Mouse (Mus musculus) thymus, postnatal 25 days (tissue): ENCODE results near the gene Foxk2.
A peak's percentile ranks its signal among the peaks of the same experiment; 100 is the strongest.
"Not testable (repeated sequence)": the region's sequence is repeated elsewhere in the genome, so short reads cannot be mapped to it uniquely, and the experiment has no call there.

Experiments used
- DNase-seq: peaks from one replicate; pipeline ENCODE4 v3.0.0; 2022

Gene Foxk2

DNA sequence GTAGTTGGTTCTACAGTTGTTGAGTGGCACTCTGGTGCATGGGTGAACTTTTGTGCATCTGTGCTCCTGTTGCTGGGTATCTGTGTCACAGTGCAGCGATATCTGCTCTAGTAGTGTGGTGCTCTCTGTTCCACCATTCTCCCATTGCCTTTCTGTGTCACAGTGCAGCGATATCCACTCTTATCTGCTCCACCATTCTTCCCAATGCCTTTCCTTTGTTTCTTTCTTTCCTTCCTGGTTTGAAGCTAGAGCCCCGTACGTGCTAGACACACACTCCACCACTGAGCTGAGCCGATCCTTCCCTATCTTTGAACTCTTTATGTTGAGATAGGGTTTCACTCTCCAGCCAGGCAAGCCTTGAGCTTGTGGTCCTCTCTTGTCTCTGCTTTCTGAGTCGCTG lies 23.1 kb downstream of the Foxk2 start:
- no peak for DNase-seq

DNA sequence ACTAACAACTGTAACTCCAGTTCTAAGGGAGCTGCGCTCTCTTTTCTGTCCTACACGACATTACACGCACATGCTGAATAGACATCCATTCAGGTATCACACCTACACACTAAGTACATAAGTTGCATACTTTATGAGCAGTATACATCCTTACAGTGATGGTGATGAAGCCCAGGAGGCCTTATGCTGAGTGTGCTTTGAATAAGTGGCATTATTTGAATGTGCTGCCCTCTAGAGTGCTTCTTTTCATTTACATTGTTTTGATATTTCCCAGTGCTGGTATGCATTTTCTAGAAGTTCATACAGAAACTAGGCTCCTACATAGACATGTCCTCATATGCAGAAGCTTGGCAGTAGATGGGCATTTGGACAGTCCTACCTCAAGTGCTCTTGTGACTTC lies 30.1 kb downstream of the Foxk2 start:
- no peak for DNase-seq

DNA sequence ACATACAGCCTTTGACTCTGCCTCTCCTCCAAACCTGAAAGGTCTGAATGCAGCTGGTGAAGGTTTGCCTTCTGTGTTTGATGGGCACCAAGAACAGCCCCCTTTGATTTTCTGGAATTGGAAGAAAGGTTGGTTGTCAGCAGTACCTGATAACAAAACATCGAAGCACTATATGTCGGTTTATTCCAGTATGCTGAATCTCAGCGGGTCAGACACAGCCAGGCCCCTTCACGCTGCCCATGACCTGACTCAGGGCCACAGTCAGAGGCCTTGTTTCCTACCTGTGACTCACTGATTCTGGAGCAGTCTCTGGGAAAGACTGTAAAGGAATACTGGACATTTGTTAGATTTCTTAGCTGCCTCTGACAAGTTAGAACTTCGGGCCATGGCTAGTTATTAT lies 35.0 kb downstream of the Foxk2 start:
- DNase-seq, result no peak

DNA sequence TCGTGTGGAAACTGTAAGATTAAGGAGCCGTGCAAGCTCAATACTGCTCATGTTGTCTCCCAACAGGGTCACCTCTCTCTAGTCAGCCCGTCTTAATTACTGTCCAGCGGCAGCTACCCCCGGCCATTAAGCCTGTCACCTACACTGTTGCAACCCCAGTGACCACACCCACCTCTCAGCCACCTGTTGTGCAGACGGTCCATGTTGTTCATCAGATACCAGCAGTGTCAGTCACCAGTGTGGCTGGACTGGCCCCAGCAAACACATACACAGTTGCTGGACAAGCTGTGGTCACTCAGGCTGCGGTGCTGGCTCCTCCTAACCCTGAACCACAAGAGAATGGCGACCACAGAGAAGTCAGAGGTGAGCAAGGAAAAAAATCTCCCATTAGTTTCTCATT lies 38.7 kb downstream of the Foxk2 start:
- no peak for DNase-seq

DNA sequence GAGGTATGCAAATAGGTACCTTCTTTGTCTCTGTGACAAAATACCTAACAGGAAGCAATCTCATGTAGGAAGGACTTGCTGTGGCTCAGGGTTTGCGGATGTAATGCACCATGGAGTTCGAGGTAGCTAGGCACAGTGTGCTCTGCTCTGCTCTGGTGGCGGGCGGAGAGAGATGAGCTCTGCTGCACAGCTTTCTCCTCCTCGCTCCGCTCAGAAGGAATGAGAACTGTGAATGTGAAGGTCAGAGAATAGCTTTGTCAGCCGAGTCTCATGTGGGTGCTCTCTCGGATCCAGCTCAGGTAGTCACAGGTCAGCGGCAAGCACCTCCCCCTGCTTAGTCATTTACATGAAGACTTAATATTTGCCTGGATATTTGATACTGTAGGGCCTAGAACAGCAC lies 40.5 kb downstream of the Foxk2 start:
- no peak for DNase-seq

DNA sequence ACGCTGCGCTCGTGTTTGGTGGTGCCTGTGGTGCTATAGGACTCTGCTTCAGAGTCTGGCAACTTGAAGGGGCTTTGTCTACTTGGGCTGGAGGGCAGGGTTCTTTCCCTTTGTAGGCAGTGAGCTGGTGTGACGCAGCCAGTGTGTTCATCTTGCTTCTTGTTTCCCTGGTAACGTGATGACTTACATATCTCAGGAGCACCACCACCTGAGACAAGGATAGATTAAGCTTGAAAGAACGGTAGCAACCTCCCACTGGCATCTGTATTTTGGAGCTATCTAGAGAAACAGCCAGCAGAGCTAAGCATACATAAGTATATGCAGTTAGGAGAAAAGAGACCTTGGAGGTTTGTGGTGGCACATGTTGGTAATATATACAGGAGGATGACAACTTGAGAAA lies 45.6 kb downstream of the Foxk2 start:
- DNase-seq, result no peak

DNA sequence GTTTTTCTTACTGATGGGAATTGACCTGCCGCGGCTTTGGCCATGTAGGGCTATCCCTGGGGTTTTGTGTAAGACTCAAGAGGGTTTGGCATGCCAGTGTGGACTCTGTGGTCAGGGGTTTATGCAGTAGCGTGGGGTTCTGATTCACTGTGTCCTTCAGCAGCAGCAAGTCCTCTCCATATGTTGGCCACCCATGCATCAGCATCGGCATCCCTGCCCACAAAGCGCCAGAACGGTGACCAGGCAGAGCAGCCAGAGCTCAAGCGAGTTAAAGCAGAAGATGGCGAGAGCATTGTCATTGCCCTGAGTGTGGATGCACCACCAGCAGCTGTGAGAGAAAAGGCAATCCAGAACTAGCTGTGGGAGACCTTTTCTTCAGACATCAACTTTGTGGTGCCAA lies 46.8 kb downstream of the Foxk2 start:
- DNase-seq, result no peak

DNA sequence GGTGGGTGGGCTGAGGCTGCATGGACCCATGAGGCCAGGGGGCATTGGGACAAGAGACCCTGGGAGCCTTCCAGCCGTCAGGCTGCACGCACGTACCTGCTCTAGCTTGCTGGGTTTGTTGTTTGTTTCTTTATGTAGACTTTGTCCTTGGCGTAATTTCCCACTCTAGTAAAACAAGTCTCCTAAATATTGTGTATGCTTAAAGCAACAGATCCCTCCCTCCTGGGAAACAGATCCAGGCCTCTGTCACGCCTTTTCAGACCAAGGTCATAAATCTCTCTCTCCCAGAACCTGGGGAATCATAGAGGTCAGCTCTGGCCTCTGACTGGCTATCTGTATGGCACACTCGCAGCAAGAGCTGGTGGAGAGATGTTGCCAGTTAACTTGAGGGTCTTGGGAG lies 47.9 kb downstream of the Foxk2 start:
- not testable (repeated sequence) for DNase-seq

DNA sequence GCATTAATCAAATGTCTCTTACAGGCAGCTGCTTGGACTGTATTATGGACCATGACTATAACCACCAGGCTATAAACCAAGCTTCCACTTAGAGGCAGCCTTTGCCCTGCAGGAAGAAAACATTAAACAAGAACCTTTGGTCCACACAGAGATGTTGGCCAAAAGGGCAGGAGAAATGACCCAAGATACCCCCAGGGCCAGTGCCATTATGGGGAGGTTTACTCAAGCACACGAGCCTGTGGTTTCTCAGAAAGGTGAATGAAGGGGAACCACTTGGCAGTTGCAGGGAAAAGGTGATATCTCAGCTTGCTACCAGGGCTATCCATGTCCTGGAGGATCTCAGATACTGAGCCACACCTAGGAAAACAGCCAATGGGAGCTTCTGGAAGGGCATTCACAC lies 66.2 kb downstream of the Foxk2 start:
- DNase-seq, result no peak

DNA sequence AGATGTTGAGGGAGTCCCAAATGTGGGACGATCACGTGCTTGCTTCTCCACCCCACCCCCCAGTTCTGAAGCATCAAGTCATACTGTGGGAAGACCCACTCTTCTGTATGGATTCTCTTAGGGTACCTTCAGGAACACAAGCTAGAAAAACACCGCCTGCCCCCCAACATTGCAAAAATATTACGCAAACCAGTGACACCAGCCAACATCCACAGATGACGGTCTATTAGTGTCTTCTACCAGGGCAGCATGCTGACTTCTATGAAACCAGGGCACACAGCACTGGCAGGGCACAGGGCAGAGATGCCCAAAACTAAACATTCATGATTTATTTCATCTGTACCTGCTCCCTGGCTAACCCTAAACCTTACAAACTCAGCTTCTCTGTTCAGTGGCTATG lies 66.9 kb downstream of the Foxk2 start:
- DNase-seq, result no peak

DNA sequence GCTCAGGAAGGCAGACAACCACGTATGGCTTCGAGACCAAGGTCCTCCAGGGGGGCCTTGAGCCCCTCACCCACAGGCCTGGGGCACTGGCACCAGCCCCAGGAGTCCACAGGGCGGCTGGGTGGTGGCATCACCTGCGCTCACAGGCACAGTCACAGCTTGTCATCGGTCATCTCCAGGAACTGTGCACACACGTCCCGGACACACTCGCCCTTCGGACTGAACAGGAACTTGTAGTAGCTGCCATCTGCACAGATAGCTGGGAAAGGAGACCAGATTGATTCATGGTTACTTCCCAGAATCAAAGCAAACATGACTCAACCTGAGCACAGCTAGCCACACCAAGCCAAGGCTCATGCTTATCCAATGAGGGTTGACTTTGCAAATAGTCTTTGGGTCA lies 68.4 kb downstream of the Foxk2 start:
- no peak for DNase-seq

DNA sequence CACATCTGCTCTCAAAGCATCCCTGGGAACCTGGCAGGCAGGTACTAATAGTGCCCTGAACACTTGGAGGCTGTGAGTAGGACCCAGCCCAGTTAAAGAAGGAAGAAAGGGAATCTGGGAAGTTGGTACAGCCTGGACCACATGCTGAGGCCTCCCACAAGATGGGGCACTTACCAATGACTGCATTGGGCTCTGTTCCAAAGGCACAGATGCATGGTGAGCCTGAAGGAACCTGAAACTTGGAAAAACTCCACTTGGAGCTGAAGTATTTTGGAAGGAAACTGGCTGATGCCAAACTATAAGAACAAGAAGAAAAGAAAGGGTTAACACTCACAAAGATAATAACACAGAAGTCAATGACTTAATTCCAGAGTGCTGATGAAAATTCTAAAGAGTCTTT lies 68.8 kb downstream of the Foxk2 start:
- DNase-seq, result no peak

DNA sequence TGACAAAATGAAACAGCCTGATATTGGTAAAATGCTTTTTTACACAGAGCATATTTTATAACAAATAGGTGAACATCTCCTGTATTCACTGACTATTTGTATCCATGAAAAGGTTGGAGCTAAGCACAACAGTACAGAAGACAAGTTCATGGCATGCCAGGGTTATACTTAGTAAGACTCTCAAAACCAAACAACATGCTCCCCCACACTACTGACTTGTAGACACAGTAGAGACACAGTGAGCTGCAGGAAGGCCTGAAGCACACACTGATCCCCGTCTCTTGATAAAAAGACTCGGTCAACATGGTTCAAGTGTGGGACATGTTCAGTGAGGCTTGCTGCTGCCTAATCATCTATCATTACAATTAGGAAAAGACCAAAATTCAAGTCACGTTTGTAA lies 71.9 kb downstream of the Foxk2 start:
- DNase-seq, result no peak

DNA sequence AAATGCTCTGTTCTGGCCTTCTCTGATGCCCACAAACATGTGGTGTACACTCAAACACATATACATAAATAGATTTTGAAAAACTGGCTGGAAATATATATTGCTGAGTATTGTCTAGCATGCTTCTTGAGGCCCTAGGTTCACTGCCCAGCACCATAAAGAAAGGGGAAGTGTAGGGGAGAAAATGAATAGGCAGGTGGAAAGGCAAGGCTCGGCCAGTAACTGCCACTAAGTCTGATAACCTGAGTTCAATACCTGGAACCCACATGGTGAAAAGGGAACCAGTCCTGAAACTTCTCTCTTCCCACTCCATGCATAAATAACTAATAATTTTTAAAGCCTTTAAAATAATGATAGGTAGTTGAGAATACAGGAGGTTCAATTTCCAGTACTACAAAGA lies 79.9 kb downstream of the Foxk2 start:
- no peak for DNase-seq

DNA sequence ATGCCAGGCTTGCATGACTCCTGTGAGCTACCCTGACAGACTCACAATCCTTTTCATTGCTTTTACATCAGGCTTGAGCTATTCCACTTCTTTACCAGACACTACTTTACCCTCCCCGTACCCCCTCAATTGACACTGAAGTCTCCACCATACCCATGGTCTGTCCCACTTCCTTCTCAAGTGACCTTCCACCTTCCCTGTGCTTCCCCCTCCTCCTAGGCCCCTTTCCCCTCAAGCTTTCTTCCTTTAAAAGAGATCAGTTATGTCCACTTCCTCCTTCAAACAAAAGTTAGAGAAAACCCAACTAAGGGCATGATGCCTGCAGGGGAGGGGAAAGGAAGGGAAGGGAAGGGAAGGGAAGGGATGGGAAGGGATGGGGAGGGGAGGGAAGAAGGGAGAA lies 80.5 kb downstream of the Foxk2 start:
- DNase-seq, result no peak

DNA sequence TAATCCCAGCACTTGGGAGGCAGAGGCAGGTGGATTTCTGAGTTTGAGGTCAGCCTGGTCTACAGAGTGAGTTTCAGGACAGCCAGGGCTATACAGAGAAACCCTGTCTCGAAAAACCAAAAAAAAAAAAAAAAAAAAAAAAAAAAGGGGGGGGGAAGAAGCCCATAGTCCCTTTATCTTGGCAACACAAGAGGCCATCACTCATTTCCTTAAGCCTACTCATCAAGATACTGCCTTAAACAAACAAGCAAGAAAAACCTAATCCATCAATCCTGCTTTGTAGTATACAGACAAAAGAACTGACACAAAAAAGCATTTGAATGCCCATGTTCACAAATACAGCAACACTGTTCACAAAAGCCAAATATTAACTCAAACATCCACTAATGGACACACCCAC lies 82.6 kb downstream of the Foxk2 start:
- not testable (repeated sequence) for DNase-seq

DNA sequence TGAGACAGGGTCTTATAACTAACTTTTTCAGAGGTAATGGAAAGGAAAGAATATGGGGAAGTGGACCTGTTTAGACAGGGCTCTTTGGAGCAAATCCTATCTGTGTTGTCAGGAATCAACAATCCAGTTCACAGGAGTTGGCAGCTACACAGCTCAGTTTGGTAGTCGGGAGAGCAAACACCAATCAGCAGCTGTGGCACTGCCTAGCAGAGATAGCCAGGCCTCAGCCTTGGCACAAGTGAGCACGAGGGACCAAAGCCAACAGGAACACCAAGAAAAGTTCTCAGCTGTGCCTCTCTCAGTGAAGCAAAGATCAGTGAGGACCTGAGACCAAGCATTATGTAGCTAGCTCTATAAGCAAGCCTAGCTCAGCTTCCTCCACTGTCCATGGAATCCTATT lies 87.2 kb downstream of the Foxk2 start:
- no peak for DNase-seq

DNA sequence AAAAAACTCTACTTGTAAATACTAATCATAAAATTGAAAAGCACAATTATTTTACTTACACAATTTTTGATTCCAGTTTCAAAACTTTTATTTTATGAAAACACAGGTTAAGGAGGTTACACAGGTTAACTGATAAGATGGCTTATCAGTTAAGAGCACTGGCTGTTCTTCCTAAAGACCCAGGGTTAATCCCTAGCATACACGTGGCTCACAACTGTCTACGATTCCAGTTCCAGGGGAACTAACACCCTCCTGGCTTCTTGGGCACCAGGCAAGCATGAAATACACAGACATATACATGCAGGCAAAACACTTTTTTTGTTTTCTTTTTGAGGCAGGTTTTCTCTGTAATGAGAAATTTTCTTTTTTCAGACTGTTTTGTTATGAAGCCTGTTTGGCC lies 88.4 kb downstream of the Foxk2 start:
- no peak for DNase-seq

DNA sequence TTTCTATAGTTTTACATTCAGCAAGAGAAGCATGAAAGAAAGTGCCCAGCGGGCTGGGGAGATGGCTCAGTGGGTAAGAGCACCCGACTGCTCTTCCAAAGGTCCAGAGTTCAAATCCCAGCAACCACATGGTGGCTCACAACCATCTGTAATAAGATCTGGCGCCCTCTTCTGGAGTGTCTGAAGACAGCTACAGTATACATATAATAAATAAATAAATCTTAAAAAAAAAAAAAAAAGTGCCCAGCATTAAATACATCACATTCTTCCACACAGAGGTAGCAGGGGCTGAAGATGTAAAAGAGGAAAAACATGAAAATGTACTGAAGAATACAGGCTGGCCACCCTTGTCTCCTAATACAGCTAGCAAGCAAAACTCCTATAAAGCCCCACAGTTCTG lies 88.9 kb downstream of the Foxk2 start:
- not testable (repeated sequence) for DNase-seq

DNA sequence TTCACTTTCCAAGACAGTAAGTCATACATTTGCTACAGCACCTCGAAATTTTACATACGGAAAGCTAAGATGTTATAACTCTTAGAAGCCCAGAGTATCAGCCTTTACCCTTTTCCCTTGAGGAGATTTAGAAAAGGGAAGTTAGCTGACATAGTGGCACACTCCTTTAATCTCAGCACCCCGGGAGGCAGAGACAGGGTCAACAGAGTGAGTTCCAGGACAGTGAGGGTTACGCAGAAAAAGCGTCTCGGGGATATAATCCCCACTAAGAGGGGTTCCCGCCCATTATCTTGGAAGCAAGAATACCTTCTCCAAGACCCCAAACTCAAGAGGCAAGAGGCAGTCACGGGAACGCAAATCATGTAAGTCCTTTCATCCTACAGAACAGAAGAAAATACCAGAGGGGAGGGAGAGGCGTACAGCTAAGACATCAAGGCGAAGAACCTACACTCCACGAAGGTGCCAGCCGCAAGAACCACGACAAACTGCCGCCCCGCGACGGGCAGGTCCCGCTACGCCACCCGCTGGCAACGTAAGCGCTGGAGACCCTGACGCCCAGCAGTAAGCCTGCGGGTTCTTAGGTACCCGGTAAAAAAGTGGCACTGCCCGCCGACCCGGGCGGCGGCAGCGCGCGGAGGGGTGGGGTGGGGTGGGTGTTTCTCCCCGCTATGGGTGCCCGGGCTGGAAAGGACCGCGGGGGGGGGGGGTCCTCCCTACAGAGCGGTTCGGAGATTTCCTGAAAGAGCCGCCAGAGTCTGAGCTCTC lies 93.7 kb downstream of the Foxk2 start:
- peak; percentile 50 for DNase-seq

DNA sequence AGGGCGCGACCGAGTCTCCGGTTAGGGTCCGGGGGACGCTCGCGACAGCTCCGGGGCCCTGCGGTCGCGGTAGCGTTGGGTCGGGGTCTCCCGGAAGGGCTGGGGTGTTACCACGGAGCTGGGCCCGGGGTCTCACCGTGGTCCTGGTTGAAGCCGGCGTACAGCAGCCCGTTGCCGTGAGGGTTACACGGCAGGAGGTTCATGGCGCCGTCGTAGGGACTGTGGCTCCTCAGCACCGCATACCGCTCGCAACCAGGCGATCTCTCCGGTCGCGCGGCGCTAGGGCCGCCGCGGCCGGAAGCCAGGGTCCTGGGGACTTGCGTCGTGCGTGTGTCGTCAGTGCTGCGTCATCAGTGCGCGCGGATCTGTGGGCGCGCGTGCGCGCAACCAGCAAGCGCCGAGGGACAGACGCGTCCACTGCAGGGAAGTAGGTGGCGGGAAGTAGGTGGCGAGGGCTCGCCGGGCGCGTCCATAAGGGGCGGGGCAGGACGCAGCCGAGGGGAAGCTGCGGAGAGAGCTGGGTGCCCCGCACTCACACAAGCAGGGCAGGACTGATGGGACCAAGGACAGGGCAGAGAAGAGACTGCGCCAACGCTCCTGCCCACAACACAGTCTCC lies 94.4 kb downstream of the Foxk2 start, which contains the start of gene Wdr45b:
TSS of gene Wdr45b (minus strand) at position 355 of the 617 bp plus-strand sequence.
- DNase-seq, result peak; percentile 96
